Mouse (Mus musculus) liver, postnatal 0 days (tissue): ENCODE results near the gene Arhgef18.

Experiments
- CTCF ChIP-seq: sonication (generic); IDR thresholded peaks from 2 replicates; pipeline ENCODE4 v1.5.1; 2016; ENCODE audit warnings: antibody characterized with exemption, low read depth
- EP300 ChIP-seq: IDR thresholded peaks from 2 replicates; pipeline ENCODE4 v1.6.1; 2016; ENCODE audit warnings: antibody characterized with exemption, low read depth, mild to moderate bottlenecking

DNA sequence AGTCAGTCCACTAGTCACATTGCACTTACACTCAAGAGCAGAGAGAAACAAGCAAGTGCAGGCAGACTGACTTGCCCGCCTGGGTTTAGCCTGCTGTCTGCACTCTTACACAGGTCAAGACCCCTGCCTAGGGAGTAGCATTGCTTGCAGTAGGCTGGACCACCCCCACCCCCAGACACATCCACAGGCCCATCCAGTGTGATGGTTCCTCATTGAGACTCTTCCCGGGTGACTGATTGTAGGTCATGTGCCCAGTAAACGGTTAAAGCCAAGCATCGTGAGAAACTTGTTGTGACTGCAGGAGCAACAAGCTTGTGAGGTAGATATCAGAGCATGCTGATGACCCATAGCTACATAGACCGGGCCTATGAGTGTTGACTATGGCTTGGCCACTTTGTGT is 28.7 kb downstream of the Arhgef18 start:
- TF ChIP-seq CTCF (no peak), EP300 (no peak)
